Mouse (Mus musculus) spleen, adult 2 months (tissue): Measurements from ENCODE around the gene Otog.

ENCODE experiments used
- CTCF ChIP-seq: fragments of 200-500 bp; IDR thresholded peaks from 2 replicates; pipeline ENCODE4 v1.5.1; 2011; ENCODE audit warnings: mild to moderate bottlenecking, inconsistent platforms; ENCODE audit not compliant: insufficient read depth, insufficient read length, insufficient replicate concordance; ENCODE audit errors: extremely low read depth
- POLR2A ChIP-seq: fragments of 200-500 bp; IDR thresholded peaks from 2 replicates; pipeline ENCODE4 v1.6.1; 2011; ENCODE audit warnings: low read depth, low read length, inconsistent platforms

- TF ChIP-seq POLR2A (no peak), CTCF (no peak)
These were observed 32.7 kb upstream of the Otog start for GRCm38 (mm10) chr7:46208131-46208530.
